Mouse (Mus musculus) gastrocnemius, postnatal 36 days (tissue): ENCODE results near the gene Sprr1a. TPM values are rescaled to one million over a fixed set of nuclear protein-coding genes. Genes with fewer than 3 reads are reported as not detected.
"Not testable (repeated sequence)": the region's sequence is repeated elsewhere in the genome, so short reads cannot be mapped to it uniquely, and the experiment has no call there.

Experiments used
- DNase-seq, 2 experiments: peaks; one replicate each; pipeline ENCODE4 v3.0.0; 2022
- intact Hi-C: fragments of 180-260 bp; cut with DNase I; formaldehyde crosslinking; loops from one replicate; pipeline ENCODE4 v1.15.1; 2025
- long read RNA-seq, 2 experiments: library from polyadenylated mRNA; stranded (forward); transcript quantifications; one replicate each; pipeline ENCODE4 v2.0.0; 2021
- total RNA-seq, 2 experiments: library from RNA; stranded (reverse); gene quantifications; 2 replicates each; pipeline ENCODE4 v1.2.3; 2021

Sprr1a gene
- total RNA-seq = not detected
- long read RNA-seq, experiment 1 = 0 reads
- long read RNA-seq, experiment 2 = 0 reads

- no peak for DNase-seq
- intact Hi-C loops = no loop called here
These were observed at the start of gene Sprr1a for GRCm38 (mm10) chr3:92485863-92486262. Sprr1a (minus strand) TSS chr3:92485895.

GRCm38 (mm10) chr3:92534411-92534810, 48.7 kb upstream of the Sprr1a start, which contains the start of gene 2310046K23Rik:
2310046K23Rik (minus strand) TSS chr3:92534511.
- DNase-seq = no peak
- intact Hi-C loops = no loop called here

GRCm38 (mm10) chr3:92512325-92512724, 26.6 kb upstream of the Sprr1a start:
- intact Hi-C loops = no loop called here
- no peak for DNase-seq

- no peak for DNase-seq
- intact Hi-C loops = no loop called here
These were observed 25.1 kb upstream of the Sprr1a start for GRCm38 (mm10) chr3:92510786-92511185.

- no peak for DNase-seq
- intact Hi-C loops = no loop called here
These were observed 22.5 kb upstream of the Sprr1a start for GRCm38 (mm10) chr3:92508185-92508584.

- no peak for DNase-seq
- intact Hi-C loops = no loop called here
These were observed 17.8 kb upstream of the Sprr1a start for GRCm38 (mm10) chr3:92503528-92503927.

- intact Hi-C loops = no loop called here
- DNase-seq = no peak
These were observed 14.7 kb upstream of the Sprr1a start, which contains the start of gene Sprr4 for GRCm38 (mm10) chr3:92500393-92500792. Sprr4 (minus strand) TSS chr3:92500493.

GRCm38 (mm10) chr3:92490262-92490661, 4.6 kb upstream of the Sprr1a start:
- intact Hi-C loops, DNase-seq: not testable (repeated sequence)

- intact Hi-C loops = no loop called here
- no peak for DNase-seq
These were observed 612 bp upstream of the Sprr1a start for GRCm38 (mm10) chr3:92486307-92486706.

GRCm38 (mm10) chr3:92481249-92481648, 4.4 kb downstream of the Sprr1a start:
- DNase-seq, intact Hi-C loops: not testable (repeated sequence)

GRCm38 (mm10) chr3:92470111-92470510, 15.6 kb downstream of the Sprr1a start:
- DNase-seq = no peak
- intact Hi-C loops = no loop called here

- no peak for DNase-seq
- intact Hi-C loops = no loop called here
These were observed 18.3 kb downstream of the Sprr1a start for GRCm38 (mm10) chr3:92467424-92467823.

GRCm38 (mm10) chr3:92466576-92466975, 19.1 kb downstream of the Sprr1a start:
- intact Hi-C loops = no loop called here

GRCm38 (mm10) chr3:92458620-92459019, 27.1 kb downstream of the Sprr1a start, which contains the start of gene Sprr3:
Sprr3 (minus strand) TSS chr3:92458720.
- intact Hi-C loops = no loop called here
- no peak for DNase-seq

More at GRCm38 (mm10) chr3:92466576-92466975, 19.1 kb downstream of the Sprr1a start:
- no peak for DNase-seq

- DNase-seq = no peak
- intact Hi-C loops = no loop called here
These were observed 30.5 kb downstream of the Sprr1a start for GRCm38 (mm10) chr3:92455151-92455550.

GRCm38 (mm10) chr3:92440177-92440576, 45.5 kb downstream of the Sprr1a start:
- DNase-seq = no peak
- intact Hi-C loops = no loop called here

- DNase-seq = no peak
- intact Hi-C loops = no loop called here
These were observed 47.0 kb downstream of the Sprr1a start, which contains the start of gene Sprr1b for GRCm38 (mm10) chr3:92438689-92439088. Sprr1b (minus strand) TSS chr3:92438789.

Other genes starting within 250 kb of the Sprr1a start
- not detected for gene Sprr2a3, start 200.5 kb downstream of the Sprr1a start, total RNA-seq
- gene Sprr2b, start 169.3 kb downstream of the Sprr1a start, total RNA-seq = not detected
- gene Sprr2d, start 146.8 kb downstream of the Sprr1a start, total RNA-seq = not detected
- not detected for gene Sprr2e, start 133.8 kb downstream of the Sprr1a start, total RNA-seq
- not detected for gene Sprr2f, start 120.7 kb downstream of the Sprr1a start, total RNA-seq
- not detected for gene Sprr2h, start 100.2 kb downstream of the Sprr1a start, total RNA-seq
- gene Sprr2i, start 77.9 kb downstream of the Sprr1a start, total RNA-seq = not detected
- not detected for gene Sprr2j-ps, start 67.8 kb downstream of the Sprr1a start, total RNA-seq
- gene Gm9774, start 56.5 kb downstream of the Sprr1a start, total RNA-seq = 1 to 10 TPM; 2.2 to 2.9 TPM
- gene Sprr2k, start 53.3 kb downstream of the Sprr1a start, total RNA-seq = not detected
- gene Sprr1b, start 47.1 kb downstream of the Sprr1a start, total RNA-seq = not detected
- gene Sprr3, start 27.2 kb downstream of the Sprr1a start, total RNA-seq = not detected
- gene Sprr4, start 14.6 kb upstream of the Sprr1a start, total RNA-seq = not detected
- gene 2310046K23Rik, start 48.6 kb upstream of the Sprr1a start, total RNA-seq = not detected
- gene Ivl, start 87.8 kb upstream of the Sprr1a start, total RNA-seq = not detected
- gene Smcp, start 103.1 kb upstream of the Sprr1a start, total RNA-seq = not detected
- not detected for gene 2210017I01Rik, start 121.6 kb upstream of the Sprr1a start, total RNA-seq
- not detected for gene Lce6a, start 135.8 kb upstream of the Sprr1a start, total RNA-seq
- gene Lce1a1, start 162.4 kb upstream of the Sprr1a start, total RNA-seq = not detected
- not detected for gene Lce1b, start 171.0 kb upstream of the Sprr1a start, total RNA-seq
- gene Lce1a2, start 184.4 kb upstream of the Sprr1a start, total RNA-seq = not detected
- not detected for gene Lce1c, start 193.4 kb upstream of the Sprr1a start, total RNA-seq
- gene Lce1d, start 201.3 kb upstream of the Sprr1a start, total RNA-seq = not detected
- gene Lce1e, start 223.2 kb upstream of the Sprr1a start, total RNA-seq = not detected
- gene Lce1f, start 234.5 kb upstream of the Sprr1a start, total RNA-seq = not detected